Mouse (Mus musculus): ENCODE data around the gene Tmem259.
A peak's percentile ranks its signal among the peaks of the same experiment; 100 is the strongest.

Tmem259 gene

GRCm38 (mm10) chr10:79934794-79935569, 49.1 kb downstream of the Tmem259 start:
- DNase-seq (ENCODE audit: low spot score in 2 of 2) = no peak

- DNase-seq (ENCODE audit: low spot score in 2 of 2) = no peak
Observed at GRCm38 (mm10) chr10:79934272-79934721, 49.8 kb downstream of the Tmem259 start.

- no peak for DNase-seq (ENCODE audit: low spot score in 2 of 2)
Observed at GRCm38 (mm10) chr10:79933861-79934260, 50.3 kb downstream of the Tmem259 start.

GRCm38 (mm10) chr10:79933145-79933679, 50.9 kb downstream of the Tmem259 start:
- DNase-seq (ENCODE audit: low spot score in 2 of 2) = no peak

- no peak for DNase-seq (ENCODE audit: low spot score in 2 of 2)
Observed at GRCm38 (mm10) chr10:79932736-79933135, 51.4 kb downstream of the Tmem259 start.

- no peak for DNase-seq (ENCODE audit: low spot score in 2 of 2)
Observed at GRCm38 (mm10) chr10:79931797-79932196, 52.3 kb downstream of the Tmem259 start.

- DNase-seq (ENCODE audit: low spot score in 2 of 2) = no peak
Observed at GRCm38 (mm10) chr10:79930826-79931186, 53.3 kb downstream of the Tmem259 start.

- DNase-seq (ENCODE audit: low spot score in 2 of 2) = no peak
Observed at GRCm38 (mm10) chr10:79929967-79930825, 53.9 kb downstream of the Tmem259 start.

GRCm38 (mm10) chr10:79928907-79929701, 55.0 kb downstream of the Tmem259 start:
- no peak for DNase-seq (ENCODE audit: low spot score in 2 of 2)

GRCm38 (mm10) chr10:79928030-79928694, 56.0 kb downstream of the Tmem259 start:
- DNase-seq (ENCODE audit: low spot score in 2 of 2) = no peak

- DNase-seq (ENCODE audit: low spot score in 2 of 2) = peak; percentile 81 to 83
Observed at GRCm38 (mm10) chr10:79927324-79928029, 56.7 kb downstream of the Tmem259 start.

- peak; percentile 82 to 84 for DNase-seq (ENCODE audit: low spot score in 2 of 2)
Observed at GRCm38 (mm10) chr10:79926491-79927323, 57.4 kb downstream of the Tmem259 start, which contains the start of gene Arid3a. Arid3a (plus strand) TSS chr10:79927043.

GRCm38 (mm10) chr10:79925785-79926490, 58.2 kb downstream of the Tmem259 start:
- peak in 1 of 2 experiments; percentile 39 for DNase-seq (ENCODE audit: low spot score in 2 of 2)

- DNase-seq (ENCODE audit: low spot score in 2 of 2) = peak; percentile 84 to 98
Observed at GRCm38 (mm10) chr10:79924998-79925784, 58.9 kb downstream of the Tmem259 start.

Data from thymus, postnatal 10 days (tissue).